Mouse (Mus musculus) heart, embryonic 11.5 days (tissue): ENCODE measurements around the gene Clic4. TPM values are rescaled to one million over a fixed set of nuclear protein-coding genes. Genes with fewer than 3 reads are reported as not detected.
A peak's percentile ranks its signal among the peaks of the same experiment; 100 is the strongest.
"Not testable (repeated sequence)": the region's sequence is repeated elsewhere in the genome, so short reads cannot be mapped to it uniquely, and the experiment has no call there.

Experiments
- ATAC-seq: fragments of 200-750 bp; cut with Nextera tagmentation; replicated peaks from 2 replicates; pipeline ENCODE4 v1.8.0; 2017; ENCODE audit warnings: moderate library complexity; ENCODE audit not compliant: insufficient number of reproducible peaks, low FRiP score, low TSS enrichment
- H3K27ac ChIP-seq: fragments of 300-500 bp; sonication (generic); 2 replicates; pipeline ENCODE4 v1.5.1; 2014; ENCODE audit warnings: mild to moderate bottlenecking, low read depth, low read length
- H3K27me3 ChIP-seq: fragments of 300-500 bp; sonication (generic); 2 replicates; pipeline ENCODE4 v1.6.1; 2014; ENCODE audit warnings: mild to moderate bottlenecking, low read length, mixed read lengths; ENCODE audit not compliant: control insufficient read depth, insufficient read depth
- H3K36me3 ChIP-seq: fragments of 300-500 bp; sonication (generic); 2 replicates; pipeline ENCODE4 v1.6.1; 2014; ENCODE audit warnings: mild to moderate bottlenecking, low read length, moderate library complexity, mixed read lengths; ENCODE audit not compliant: control insufficient read depth, insufficient read depth
- H3K4me1 ChIP-seq: fragments of 300-500 bp; sonication (generic); 2 replicates; pipeline ENCODE4 v1.6.1; 2014; ENCODE audit warnings: low read length; ENCODE audit not compliant: control insufficient read depth, insufficient read depth
- H3K4me2 ChIP-seq: fragments of 300-500 bp; sonication (generic); 2 replicates; pipeline ENCODE4 v1.6.1; 2014; ENCODE audit warnings: mild to moderate bottlenecking, moderate library complexity
- H3K4me3 ChIP-seq: fragments of 300-500 bp; sonication (generic); 2 replicates; pipeline ENCODE4 v1.5.1; 2014; ENCODE audit warnings: low read depth, low read length
- H3K9ac ChIP-seq: fragments of 300-500 bp; sonication (generic); 2 replicates; pipeline ENCODE4 v1.6.1; 2014; ENCODE audit warnings: mild to moderate bottlenecking, low read depth, low read length, moderate library complexity
- H3K9me3 ChIP-seq: fragments of 300-500 bp; sonication (generic); replicated peaks from 2 replicates; pipeline ENCODE4 v1.6.1; 2016; ENCODE audit warnings: low read length; ENCODE audit not compliant: control insufficient read depth
- WGBS: fragments of 180-500 bp; shearing (Covaris S2); extraction: QIAGEN DNeasy Blood & Tissue Kit; methylation state at CpG from one replicate; pipeline ENCODE4 v1.1.7; 2014; ENCODE audit not compliant: insufficient replicate concordance; 5-methylcytosine and 5-hydroxymethylcytosine counted together
- polyA plus RNA-seq: library from polyadenylated mRNA; unstranded; fragments of >200 nt; fragmentation: Nextera tagmentation; extraction: Ambion mirVana; gene quantifications from 2 replicates; pipeline ENCODE4 v1.2.1, GENCODE M21; 2014

The Clic4 gene
- polyA plus RNA-seq, 1 experiment from 2014 or later = 156 TPM

DNA sequence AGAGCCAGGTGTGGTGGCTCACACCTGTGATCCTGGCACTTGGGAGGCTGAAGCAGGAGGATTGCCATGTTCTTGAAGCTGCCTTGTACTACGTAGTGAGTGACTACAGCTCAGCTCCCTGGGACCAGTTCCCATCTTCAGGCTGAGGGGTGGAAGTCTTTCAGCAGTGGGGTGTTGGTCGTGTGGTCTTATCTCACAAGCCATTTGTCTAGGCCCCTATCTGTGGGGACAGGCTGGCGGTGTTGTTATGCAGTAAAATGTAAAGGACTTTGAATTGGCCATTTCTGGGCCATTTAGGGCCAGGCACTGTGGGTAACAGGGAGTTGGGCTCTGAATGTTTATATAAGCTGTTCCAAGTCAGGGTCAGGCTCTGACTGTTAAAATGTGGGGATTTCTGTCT, 15.4 kb upstream of the Clic4 start:
- Histone ChIP-seq H3K4me3 (no peak overlapping the region), H3K27ac (peak overlapping the region; percentile 88), H3K4me1 (peaks cover 37% of the 10 kb centered on the region), H3K4me2 (peak overlapping the region; percentile 1; the same call in 1 of the 2 replicates), H3K27me3 (no peaks in the 10 kb centered on the region), H3K36me3 (no peaks in the 10 kb centered on the region), H3K9me3 (no peaks in the 10 kb centered on the region), H3K9ac (no peak overlapping the region)
- peak; percentile 71 for ATAC-seq
- WGBS = 30% methylated on average over 3 of the region's 3 CpGs

DNA sequence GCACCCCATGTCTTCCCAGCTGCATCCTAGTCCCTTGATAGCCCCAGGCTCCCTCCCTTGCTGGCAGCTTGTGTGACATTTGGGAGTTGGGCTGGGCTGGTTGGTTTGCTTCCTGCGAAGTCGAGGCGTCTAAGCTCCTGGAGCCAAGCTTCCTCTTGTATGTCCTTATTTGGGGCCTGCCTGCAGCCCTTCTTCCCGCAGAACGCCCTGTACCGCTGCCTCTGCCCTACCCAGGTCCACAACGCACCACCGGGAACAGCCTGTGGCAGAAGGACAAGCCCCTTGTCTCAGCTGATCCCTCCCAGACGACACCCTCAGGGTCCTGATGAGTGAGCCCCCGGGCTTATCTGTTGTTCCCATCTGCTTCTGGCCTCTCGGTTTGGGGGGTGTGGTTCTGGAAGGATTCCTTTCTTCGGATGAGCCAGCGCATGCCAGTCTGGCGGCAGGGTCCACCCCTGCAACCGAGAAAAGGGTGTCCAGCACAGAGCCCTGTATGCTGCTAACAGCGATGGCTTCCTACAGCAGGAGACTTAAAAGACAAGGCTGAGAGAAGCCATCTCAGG, 14.3 kb upstream of the Clic4 start:
- no peaks in the 10 kb centered on the region for H3K9me3 ChIP-seq
- H3K36me3 ChIP-seq = no peaks in the 10 kb centered on the region
- ATAC-seq = peak; percentile 74
- H3K4me1 ChIP-seq = peaks cover 28% of the 10 kb centered on the region
- H3K4me3 ChIP-seq = peak overlapping the region; percentile 15; the same call in 1 of the 2 replicates
- peak overlapping the region; percentile 62 for H3K9ac ChIP-seq
- WGBS = 2% methylated on average over 16 of the region's 16 CpGs
- H3K27me3 ChIP-seq = no peaks in the 10 kb centered on the region
- H3K27ac ChIP-seq = peak overlapping the region; percentile 88
- peak overlapping the region; percentile 60 for H3K4me2 ChIP-seq

DNA sequence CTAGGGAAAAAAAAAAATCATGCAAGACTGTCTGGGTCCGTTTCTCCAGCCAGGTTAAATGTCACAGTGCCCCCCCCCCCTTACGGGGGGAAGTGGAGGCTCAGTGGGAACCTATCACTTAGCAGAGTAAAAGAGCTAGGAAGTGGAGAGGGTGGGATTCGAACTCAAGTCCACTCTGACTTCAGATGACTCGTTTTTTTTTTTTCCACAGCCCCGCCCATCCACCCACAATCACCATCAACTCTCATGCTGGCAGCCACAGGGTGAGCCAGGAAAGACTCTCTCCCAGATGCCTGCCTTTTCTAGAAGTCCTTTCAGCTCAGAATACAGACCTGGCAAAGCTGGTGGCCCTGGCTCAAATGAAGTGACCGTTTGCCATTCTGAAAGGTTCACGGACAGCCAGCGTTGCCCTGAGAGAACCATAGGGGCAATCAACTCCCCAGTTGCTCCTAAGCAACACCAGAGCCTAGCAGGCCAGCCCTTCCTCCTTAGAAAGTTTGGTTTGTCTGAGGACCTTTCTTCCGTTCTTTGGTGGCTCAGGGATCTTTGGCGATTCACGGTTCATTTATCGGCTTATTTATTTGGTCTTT, 13.5 kb upstream of the Clic4 start:
- peaks cover 25% of the 10 kb centered on the region for H3K4me1 ChIP-seq
- no peaks in the 10 kb centered on the region for H3K36me3 ChIP-seq
- H3K27ac ChIP-seq = peak overlapping the region; percentile 88
- no peak overlapping the region for H3K4me3 ChIP-seq
- H3K9ac ChIP-seq = peak overlapping the region; percentile 62; the same call in 1 of the 2 replicates
- WGBS = 47% methylated on average over 12 of the region's 12 CpGs
- no peaks in the 10 kb centered on the region for H3K9me3 ChIP-seq
- no peak for ATAC-seq
- peak overlapping the region; percentile 8 for H3K4me2 ChIP-seq
- no peaks in the 10 kb centered on the region for H3K27me3 ChIP-seq

DNA sequence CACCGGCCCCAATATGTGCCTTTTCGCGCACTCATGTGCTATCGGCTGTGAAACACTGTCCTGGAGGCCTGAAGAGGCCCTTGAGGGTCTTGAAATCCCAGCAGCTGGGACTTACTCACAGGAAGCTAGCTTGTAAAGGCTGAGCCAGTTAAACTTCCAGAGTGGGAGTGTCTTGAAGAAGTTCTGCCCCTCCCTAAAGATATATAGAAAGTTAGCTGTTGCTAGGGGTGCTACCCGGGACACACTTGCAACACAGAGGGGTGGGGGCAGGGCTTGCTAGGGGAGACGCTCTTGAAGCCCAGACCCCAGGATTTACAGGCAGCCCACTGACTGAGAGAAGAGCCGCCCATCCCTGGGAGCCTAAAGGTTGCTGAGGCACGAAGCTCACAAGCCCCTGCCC, 12.8 kb upstream of the Clic4 start:
- WGBS = 41% methylated on average over 8 of the region's 8 CpGs
- H3K4me1 ChIP-seq = peaks cover 25% of the 10 kb centered on the region
- no peaks in the 10 kb centered on the region for H3K36me3 ChIP-seq
- ATAC-seq = no peak
- no peak overlapping the region for H3K9ac ChIP-seq
- H3K9me3 ChIP-seq = no peaks in the 10 kb centered on the region
- no peak overlapping the region for H3K4me3 ChIP-seq
- no peaks in the 10 kb centered on the region for H3K27me3 ChIP-seq
- no peak overlapping the region for H3K4me2 ChIP-seq
- no peak overlapping the region for H3K27ac ChIP-seq

DNA sequence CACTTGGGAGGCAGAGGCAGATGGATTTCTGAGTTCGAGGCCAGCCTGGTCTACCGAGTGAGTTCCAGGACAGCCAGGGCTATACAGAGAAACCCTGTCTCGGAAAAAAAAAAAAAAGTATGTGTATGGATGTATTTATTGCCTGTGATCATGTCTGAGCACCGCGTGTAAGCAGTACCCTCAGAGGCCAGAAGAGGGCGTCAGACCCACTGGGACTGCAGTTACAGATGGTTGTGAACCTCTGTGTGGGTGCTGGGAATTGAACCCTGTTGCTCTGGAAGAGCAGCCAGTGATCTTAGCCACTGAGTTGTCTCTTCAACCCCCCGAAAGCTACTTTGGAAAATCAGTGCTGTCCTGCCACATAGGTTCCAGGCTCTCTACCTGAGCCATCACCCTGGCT, 11.3 kb upstream of the Clic4 start:
- no peak for ATAC-seq
- Histone ChIP-seq H3K4me1 (peaks cover 25% of the 10 kb centered on the region), H3K4me2 (no peak overlapping the region), H3K27me3 (no peaks in the 10 kb centered on the region), H3K9ac (no peak overlapping the region), H3K27ac (no peak overlapping the region), H3K36me3 (no peaks in the 10 kb centered on the region), H3K9me3 (no peaks in the 10 kb centered on the region), H3K4me3 (no peak overlapping the region)
- 82% methylated on average over 7 of the region's 7 CpGs for WGBS

DNA sequence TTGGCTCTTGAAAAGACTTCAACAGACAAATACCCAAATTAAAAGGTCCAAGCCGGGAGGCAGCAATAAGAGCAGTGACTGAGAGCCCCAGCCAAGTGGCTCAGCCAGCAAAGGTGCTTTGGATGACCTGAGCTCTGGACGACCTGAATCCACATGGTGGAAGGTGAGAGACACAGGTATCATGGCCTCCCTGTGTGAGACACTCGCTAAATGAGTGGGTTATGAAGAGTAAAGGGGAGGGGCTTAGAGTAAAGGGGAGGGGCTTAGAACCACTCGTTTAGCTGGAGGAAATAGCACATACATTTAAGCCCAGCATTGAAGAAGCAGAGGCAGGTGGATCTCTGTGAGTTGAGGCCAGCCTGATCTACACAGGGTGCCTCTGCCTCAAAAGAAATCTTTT, 10.8 kb upstream of the Clic4 start:
- no peaks in the 10 kb centered on the region for H3K27me3 ChIP-seq
- no peak for ATAC-seq
- no peaks in the 10 kb centered on the region for H3K36me3 ChIP-seq
- H3K9me3 ChIP-seq = no peaks in the 10 kb centered on the region
- H3K4me2 ChIP-seq = no peak overlapping the region
- no peak overlapping the region for H3K4me3 ChIP-seq
- peaks cover 25% of the 10 kb centered on the region for H3K4me1 ChIP-seq
- 76% methylated on average over 4 of the region's 4 CpGs for WGBS
- no peak overlapping the region for H3K27ac ChIP-seq
- no peak overlapping the region for H3K9ac ChIP-seq

DNA sequence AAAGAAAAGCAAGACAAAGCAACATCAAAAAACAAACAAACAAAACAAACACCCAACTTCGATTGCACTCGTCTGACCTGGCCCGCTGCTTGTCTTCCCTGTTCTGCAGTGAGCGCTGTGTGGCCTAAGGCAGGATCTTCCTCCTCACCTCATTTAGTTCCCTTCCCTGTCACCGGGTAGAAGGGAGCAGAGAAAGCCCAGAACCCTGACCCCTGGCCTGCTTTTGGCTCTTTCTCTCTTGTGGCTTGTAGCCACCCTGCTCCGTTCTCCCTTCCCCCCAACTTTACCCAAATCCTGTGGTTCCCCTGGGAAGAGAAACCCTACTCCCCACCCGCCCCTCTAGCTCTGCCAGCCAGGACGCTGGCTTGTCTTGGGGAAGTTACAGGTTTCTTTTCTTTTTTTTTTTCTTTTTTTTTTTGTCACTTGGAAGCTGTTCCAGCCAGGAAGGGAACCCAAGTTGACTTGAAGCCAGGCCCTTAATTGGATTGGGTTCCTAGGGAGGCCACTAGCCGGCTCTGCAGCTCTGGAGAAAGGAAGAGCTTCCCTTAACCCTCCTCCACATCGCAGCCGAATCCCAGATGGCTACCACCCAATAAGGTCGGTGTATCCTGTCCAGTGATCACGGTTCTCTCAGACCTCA, 10.2 kb upstream of the Clic4 start:
- Histone ChIP-seq H3K4me2 (no peak overlapping the region), H3K9me3 (no peaks in the 10 kb centered on the region), H3K27ac (no peak overlapping the region), H3K4me1 (peaks cover 25% of the 10 kb centered on the region), H3K27me3 (no peaks in the 10 kb centered on the region), H3K9ac (no peak overlapping the region), H3K4me3 (no peak overlapping the region), H3K36me3 (no peaks in the 10 kb centered on the region)
- ATAC-seq = no peak
- WGBS = 55% methylated on average over 13 of the region's 13 CpGs

DNA sequence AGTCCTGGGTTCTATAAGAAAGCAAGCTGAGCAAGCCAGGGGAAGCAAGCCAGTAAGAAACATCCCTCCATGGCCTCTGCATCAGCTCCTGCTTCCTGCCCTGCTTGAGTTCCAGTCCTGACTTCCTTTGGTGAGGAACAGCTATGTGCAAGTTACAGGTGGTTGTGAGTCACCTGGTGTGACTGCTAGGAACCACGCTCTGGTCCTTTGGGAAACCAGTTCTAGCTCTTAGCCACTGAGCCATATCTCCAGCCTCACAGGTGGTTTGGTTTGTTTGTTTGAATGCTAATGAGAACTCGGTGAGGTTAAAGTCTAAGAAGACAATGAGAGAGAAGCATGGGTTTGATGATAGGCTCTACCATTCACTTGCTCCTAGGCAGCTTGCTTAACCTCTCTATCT, 7.4 kb upstream of the Clic4 start:
- H3K4me1 ChIP-seq = peaks cover 12% of the 10 kb centered on the region; the same call in 1 of the 2 replicates
- H3K27ac ChIP-seq, H3K9ac ChIP-seq, H3K36me3 ChIP-seq, H3K27me3 ChIP-seq, H3K4me2 ChIP-seq, H3K9me3 ChIP-seq, H3K4me3 ChIP-seq, ATAC-seq: not testable (repeated sequence)
- WGBS = 74% methylated on average over 2 of the region's 2 CpGs
